10 mouse cellular contexts compared by ENCODE assay signal in genomic region chr9:96660510-96661244, GRCm38 (mm10). TPM values are rescaled to one million over a fixed set of nuclear protein-coding genes. Genes with fewer than 3 reads are reported as not detected.
DNase-seq lines count a peak whose midpoint lies in the region; ATAC-seq and TF ChIP-seq lines count a peak whose summit lies in the region.
"Had no signal": no experiment of that assay in that cellular context is flagged by ENCODE, and none has a peak within 500 bp of the region (broad histone marks: within the 10 kb centered on the region; RNA-seq: fewer than 3 reads in every experiment).

No protein-coding gene starts in this region.

- H3K27me3 ChIP-seq in forebrain, embryonic 16.5 days (replicated peaks; ENCODE audit: control insufficient read depth, insufficient read depth, low read length), result no peaks in the 10 kb centered on the region
- H3K27me3 ChIP-seq in forebrain, embryonic 15.5 days, result no peaks in the 10 kb centered on the region
- H3K27me3 ChIP-seq in hindbrain, embryonic 16.5 days (replicated peaks; ENCODE audit: control insufficient read depth, insufficient read depth, low read length), result no peaks in the 10 kb centered on the region
- H3K27me3 ChIP-seq in stomach, postnatal 0 days (ENCODE audit: control insufficient read depth, insufficient read depth, low read length), result no peaks in the 10 kb centered on the region
- no peaks in the 10 kb centered on the region for H3K27me3 ChIP-seq in heart, embryonic 11.5 days (ENCODE audit: control insufficient read depth, insufficient read depth, low read length)
- H3K27me3 ChIP-seq: liver, embryonic 12.5 days had no signal

- H3K4me1 ChIP-seq in forebrain, embryonic 16.5 days (replicated peaks; ENCODE audit: control insufficient read depth, insufficient read depth, low read length), result no peaks in the 10 kb centered on the region
- H3K4me1 ChIP-seq in forebrain, embryonic 15.5 days, result no peaks in the 10 kb centered on the region
- H3K4me1 ChIP-seq in hindbrain, embryonic 16.5 days (ENCODE audit: control insufficient read depth, insufficient read depth, low read depth, low read length), result no peaks in the 10 kb centered on the region
- H3K4me1 ChIP-seq in stomach, postnatal 0 days (replicated peaks; ENCODE audit: control insufficient read depth, insufficient read depth), result no peaks in the 10 kb centered on the region
- no peaks in the 10 kb centered on the region for H3K4me1 ChIP-seq in heart, embryonic 11.5 days (ENCODE audit: control insufficient read depth, insufficient read depth, low read length)
- H3K4me1 ChIP-seq: liver, embryonic 12.5 days had no signal

- TF ChIP-seq CTCF in stomach, postnatal 0 days (IDR thresholded peaks at IDR 0.05; ENCODE audit: low read depth), result no peak

- H3K27ac ChIP-seq in forebrain, embryonic 16.5 days (ENCODE audit: low read length), result no peak overlapping the region
- H3K27ac ChIP-seq in forebrain, embryonic 15.5 days (replicated peaks), result no peak overlapping the region
- H3K27ac ChIP-seq in hindbrain, embryonic 16.5 days (ENCODE audit: low read depth, low read length), result no peak overlapping the region
- no peak overlapping the region for H3K27ac ChIP-seq in stomach, postnatal 0 days (replicated peaks)
- no peak overlapping the region for H3K27ac ChIP-seq in heart, embryonic 11.5 days (ENCODE audit: low read depth, low read length)
- H3K27ac ChIP-seq: liver, embryonic 12.5 days had no signal

- H3K9ac ChIP-seq in forebrain, embryonic 16.5 days (replicated peaks; ENCODE audit: low read depth, low read length), result no peak overlapping the region
- H3K9ac ChIP-seq in forebrain, embryonic 15.5 days (replicated peaks), result no peak overlapping the region
- no peak overlapping the region for H3K9ac ChIP-seq in hindbrain, embryonic 16.5 days (ENCODE audit: low read depth, low read length)
- H3K9ac ChIP-seq in stomach, postnatal 0 days (ENCODE audit: low read length), result no peak overlapping the region
- H3K9ac ChIP-seq in heart, embryonic 11.5 days (ENCODE audit: low read depth, low read length), result no peak overlapping the region
- H3K9ac ChIP-seq: liver, embryonic 12.5 days had no signal

- ATAC-seq in forebrain, embryonic 16.5 days, result peak; percentile 36; the same call in 1 of the 2 replicates
- no peak for ATAC-seq in forebrain, embryonic 15.5 days (replicated peaks)
- peak; percentile 94 for ATAC-seq in hindbrain, embryonic 16.5 days
- ATAC-seq in stomach, postnatal 0 days (ENCODE audit: low FRiP score, low TSS enrichment), result peak; percentile 40; the same call in 1 of the 2 replicates
- ATAC-seq in heart, embryonic 11.5 days (replicated peaks; ENCODE audit: insufficient number of reproducible peaks, low FRiP score, low TSS enrichment), result no peak
- ATAC-seq: liver, embryonic 12.5 days had no signal

- no peaks in the 10 kb centered on the region for H3K36me3 ChIP-seq in forebrain, embryonic 16.5 days (ENCODE audit: control insufficient read depth, insufficient read depth)
- H3K36me3 ChIP-seq in forebrain, embryonic 15.5 days, result no peaks in the 10 kb centered on the region
- H3K36me3 ChIP-seq in hindbrain, embryonic 16.5 days (ENCODE audit: control insufficient read depth, insufficient read depth, low read length), result no peaks in the 10 kb centered on the region
- no peaks in the 10 kb centered on the region for H3K36me3 ChIP-seq in stomach, postnatal 0 days (ENCODE audit: control insufficient read depth, insufficient read depth, low read length)
- no peaks in the 10 kb centered on the region for H3K36me3 ChIP-seq in heart, embryonic 11.5 days (ENCODE audit: control insufficient read depth, insufficient read depth, low read length)
- H3K36me3 ChIP-seq: liver, embryonic 12.5 days had no signal

- H3K4me2 ChIP-seq in forebrain, embryonic 16.5 days (ENCODE audit: low read length), result no peak overlapping the region
- H3K4me2 ChIP-seq in forebrain, embryonic 15.5 days (replicated peaks), result no peak overlapping the region
- H3K4me2 ChIP-seq in hindbrain, embryonic 16.5 days (ENCODE audit: low read length), result no peak overlapping the region
- no peak overlapping the region for H3K4me2 ChIP-seq in stomach, postnatal 0 days (replicated peaks; ENCODE audit: low read depth)
- no peak overlapping the region for H3K4me2 ChIP-seq in heart, embryonic 11.5 days
- H3K4me2 ChIP-seq: liver, embryonic 12.5 days had no signal

- peak; percentile 35 for DNase-seq in right cerebral cortex, adult 18-20 months
- no peak for DNase-seq in right cerebral cortex, postnatal 25 days
- DNase-seq in stomach, postnatal 0 days (ENCODE audit: low spot score), result no peak
- no peak for DNase-seq in thymus, postnatal 25 days
- DNase-seq: gastrocnemius, postnatal 25 days had no signal

- H3K9me3 ChIP-seq in forebrain, embryonic 16.5 days (ENCODE audit: control insufficient read depth, low read length), result no peaks in the 10 kb centered on the region
- H3K9me3 ChIP-seq in forebrain, embryonic 15.5 days, result no peaks in the 10 kb centered on the region
- no peaks in the 10 kb centered on the region for H3K9me3 ChIP-seq in hindbrain, embryonic 16.5 days (ENCODE audit: control insufficient read depth, low read length)
- H3K9me3 ChIP-seq in stomach, postnatal 0 days (ENCODE audit: control insufficient read depth, low read length), result no peaks in the 10 kb centered on the region
- H3K9me3 ChIP-seq in heart, embryonic 11.5 days (replicated peaks; ENCODE audit: control insufficient read depth, low read length), result no peaks in the 10 kb centered on the region
- H3K9me3 ChIP-seq: liver, embryonic 12.5 days had no signal

- no peak overlapping the region for H3K4me3 ChIP-seq in forebrain, embryonic 16.5 days (replicated peaks; ENCODE audit: low read length)
- H3K4me3 ChIP-seq in forebrain, embryonic 15.5 days, result no peak overlapping the region
- H3K4me3 ChIP-seq in hindbrain, embryonic 16.5 days (ENCODE audit: low read length), result no peak overlapping the region
- no peak overlapping the region for H3K4me3 ChIP-seq in stomach, postnatal 0 days (ENCODE audit: low read depth, low read length)
- no peak overlapping the region for H3K4me3 ChIP-seq in heart, embryonic 11.5 days (ENCODE audit: low read depth, low read length)
- H3K4me3 ChIP-seq: liver, embryonic 12.5 days had no signal

- 59% methylated on average over 10 of the region's 10 CpGs for WGBS in forebrain, embryonic 16.5 days
- 68% methylated on average over 10 of the region's 10 CpGs for WGBS in forebrain, embryonic 15.5 days
- 48% methylated on average over 10 of the region's 10 CpGs for WGBS in hindbrain, embryonic 16.5 days
- WGBS in stomach, postnatal 0 days, result 66% methylated on average over 10 of the region's 10 CpGs
- 78% methylated on average over 10 of the region's 10 CpGs for WGBS in heart, embryonic 11.5 days (ENCODE audit: insufficient replicate concordance)

- no peak for TF ChIP-seq EP300 in stomach, postnatal 0 days (optimal IDR thresholded peaks at IDR 0.05)

RNA-seq across cellular contexts. Expression of gene Rasa2, which starts 29.3 kb away (rescaled TPM):
- polyA plus RNA-seq in forebrain, embryonic 16.5 days (2015; fragmentation: Nextera tagmentation; extraction: Ambion mirVana), result 19.6 and 22.8 TPM in 2 replicates
- 17.2 and 18.8 TPM in 2 replicates for polyA plus RNA-seq in forebrain, embryonic 15.5 days (2015; fragmentation: Nextera tagmentation; extraction: Ambion mirVana)
- polyA plus RNA-seq in hindbrain, embryonic 16.5 days (2015; fragmentation: Nextera tagmentation; extraction: Ambion mirVana), result 17.8 and 18.3 TPM in 2 replicates
- polyA plus RNA-seq in stomach, postnatal 0 days (2015; fragmentation: Nextera tagmentation; extraction: Ambion mirVana), result 12.2 and 12.5 TPM in 2 replicates
- polyA plus RNA-seq in heart, embryonic 11.5 days (2014; fragmentation: Nextera tagmentation; extraction: Ambion mirVana), result 16.3 and 16.5 TPM in 2 replicates

Comparison
In these comparisons a context has a peak if more than half of its experiments do, and no peak if none do; other contexts are left out.
1. ATAC-seq: peak in forebrain, embryonic 16.5 days (single experiment), hindbrain, embryonic 16.5 days (single experiment) and stomach, postnatal 0 days (single experiment); none in forebrain, embryonic 15.5 days (single experiment) and heart, embryonic 11.5 days (single experiment).